Mouse (Mus musculus): ENCODE measurements around the gene Ppp1r14c.

GRCm38 (mm10) chr10:3513947-3514346, 148.1 kb downstream of the Ppp1r14c start:
- TF ChIP-seq CTCF (conservative IDR thresholded peaks at IDR 0.05; ENCODE audit: low read length) (no peak), POU5F1 (IDR thresholded peaks at IDR 0.05; ENCODE audit: borderline replicate concordance, low read length) (no peak), NANOG (IDR thresholded peaks at IDR 0.05; ENCODE audit: borderline replicate concordance, low read length) (no peak)
